Mouse (Mus musculus) mouse trophoblast stem cell (cell line): ENCODE measurements around the gene Snx18.

Experiments
- in situ Hi-C, 2 experiments: fragments of 300-500 bp; cut with MseI, MboI; formaldehyde crosslinking; loops; 2 replicates in 1 of 2; 3 replicates in 1 of 2; pipeline ENCODE4 v1.15.1; 2025

Gene Snx18

GRCm38 (mm10) chr13:113572046-113572686, 46.2 kb downstream of the Snx18 start:
- in situ Hi-C loops, result no loop called here

GRCm38 (mm10) chr13:113569526-113569925, 48.8 kb downstream of the Snx18 start:
- in situ Hi-C loops, result no loop called here

DNA sequence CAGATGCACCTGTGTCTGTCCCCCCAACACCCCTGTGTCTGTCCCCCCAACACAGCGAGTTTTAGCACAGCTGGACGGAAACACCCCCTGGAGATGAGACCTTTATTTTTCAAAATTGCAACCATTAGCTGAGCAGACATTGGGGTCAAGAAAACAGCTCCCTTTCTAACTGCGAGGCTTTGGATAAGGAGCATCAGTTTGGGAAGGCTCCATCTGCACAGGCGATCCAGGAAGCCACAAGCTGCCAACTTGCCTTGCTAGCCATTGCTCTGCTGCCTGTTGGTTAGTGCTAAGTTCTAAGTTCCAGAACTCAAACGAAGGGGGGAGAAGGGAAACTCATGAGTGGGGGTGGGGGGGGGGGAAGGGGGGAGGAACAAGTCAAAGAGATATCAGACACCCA, 51.4 kb downstream of the Snx18 start:
- in situ Hi-C loops, result no loop called here

GRCm38 (mm10) chr13:113566411-113566810, 52.0 kb downstream of the Snx18 start:
- in situ Hi-C loops, result no loop called here

GRCm38 (mm10) chr13:113559646-113560045, 58.7 kb downstream of the Snx18 start:
- in situ Hi-C loops, result no loop called here

DNA sequence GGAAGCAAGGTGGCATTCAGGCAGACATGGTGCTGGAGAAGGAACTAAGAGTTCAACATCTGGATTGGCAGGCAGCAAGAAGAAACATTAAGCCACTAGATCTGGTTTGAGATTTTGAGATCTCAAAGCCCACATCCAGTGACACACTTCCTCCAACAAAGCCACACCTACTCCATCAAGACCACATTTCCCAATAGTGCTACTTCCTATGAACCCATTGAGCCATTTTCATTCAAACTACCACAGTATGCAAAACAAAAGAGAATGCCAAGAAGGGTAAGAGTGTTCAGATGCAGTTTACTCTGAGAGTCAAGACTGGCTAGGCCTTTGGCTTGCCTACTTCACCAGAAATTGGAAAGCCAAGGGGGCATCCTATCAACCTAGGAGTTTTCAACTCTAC, 61.8 kb downstream of the Snx18 start:
- in situ Hi-C loops, result no loop called here

- in situ Hi-C loops, result no loop called here
These were observed 63.1 kb downstream of the Snx18 start for GRCm38 (mm10) chr13:113555226-113555625.

DNA sequence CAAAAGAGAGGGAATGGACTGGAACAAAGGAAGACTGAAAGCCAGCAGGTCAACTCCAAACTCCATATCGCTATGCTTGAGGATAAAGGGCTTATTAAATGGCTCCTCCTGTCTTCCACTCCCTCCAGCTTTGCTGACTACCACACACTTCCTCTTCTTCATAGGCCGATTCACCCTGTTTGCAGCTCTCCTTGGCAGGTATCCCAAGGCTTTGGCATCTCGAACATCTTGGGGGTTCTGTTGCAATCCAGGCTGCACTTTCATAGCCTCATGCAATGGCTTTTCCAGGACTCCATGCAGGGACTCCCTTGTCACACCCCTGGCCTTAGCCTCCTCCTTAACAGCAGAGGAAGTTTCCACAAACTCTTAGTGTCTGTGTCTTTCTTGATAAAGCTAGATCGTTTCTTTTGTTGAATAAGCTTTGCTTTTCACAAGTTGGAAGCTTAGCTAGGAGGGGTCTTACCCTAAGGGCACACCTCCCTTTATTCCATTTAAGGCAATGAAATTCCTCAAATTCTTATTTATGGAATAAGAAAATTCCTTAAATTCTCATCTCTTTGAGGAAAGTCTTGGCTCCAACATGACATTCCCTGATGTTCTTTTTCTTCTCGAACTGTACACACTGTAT, 64.6 kb downstream of the Snx18 start:
- in situ Hi-C loops, result no loop called here

- in situ Hi-C loops, result no loop called here
These were observed 66.0 kb downstream of the Snx18 start for GRCm38 (mm10) chr13:113552341-113552740.

GRCm38 (mm10) chr13:113550866-113551565, 67.3 kb downstream of the Snx18 start:
- in situ Hi-C loops, result no loop called here

- in situ Hi-C loops, result no loop called here
These were observed 69.3 kb downstream of the Snx18 start for GRCm38 (mm10) chr13:113549021-113549420.

DNA sequence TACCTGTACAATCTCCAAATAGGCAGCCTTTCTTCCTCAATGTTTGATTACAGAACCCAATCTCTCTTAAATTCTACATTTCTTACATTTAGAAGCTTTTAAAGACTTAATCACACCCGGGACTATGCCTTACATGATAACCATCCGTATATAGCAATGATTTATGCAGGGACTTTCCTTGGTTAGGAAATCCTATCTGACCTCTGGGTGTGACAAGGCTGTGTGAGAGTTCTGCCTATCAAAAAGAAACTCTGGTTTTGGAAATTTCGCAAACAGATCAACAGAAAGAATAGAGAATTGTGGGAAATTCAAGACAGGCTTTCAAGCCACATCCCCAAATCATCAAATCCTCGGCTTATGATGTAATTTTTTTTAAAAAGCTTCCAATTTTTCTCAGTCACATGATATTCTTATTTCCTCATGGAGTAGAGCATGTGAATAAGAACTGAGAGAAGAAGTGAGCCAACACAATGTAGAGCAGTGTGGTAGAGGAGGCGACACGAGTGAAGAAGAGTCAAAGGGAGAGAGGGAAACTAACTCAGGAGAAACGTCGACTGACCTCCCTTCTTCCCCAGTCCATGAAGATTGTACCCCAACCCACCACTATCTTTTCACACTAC, 70.4 kb downstream of the Snx18 start:
- in situ Hi-C loops, result no loop called here

DNA sequence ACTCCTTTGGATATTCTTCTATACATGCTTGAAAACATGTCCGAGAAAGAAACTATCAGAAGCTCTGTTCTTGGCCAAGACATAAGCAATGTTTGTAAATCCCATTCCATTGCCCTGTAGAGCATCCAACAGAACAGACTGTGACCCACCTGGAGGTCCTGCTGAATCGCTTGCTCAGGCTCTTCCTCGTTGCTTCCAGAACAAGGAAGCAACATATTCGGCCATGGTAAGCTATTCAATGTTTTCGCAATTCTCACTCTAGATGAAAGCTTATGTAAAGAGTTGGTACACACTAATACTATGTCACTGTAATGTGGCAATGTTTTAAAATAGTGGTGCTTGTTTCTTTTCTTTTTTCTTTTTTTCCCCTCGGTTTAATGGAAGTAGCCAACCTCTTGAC, 76.0 kb downstream of the Snx18 start:
- in situ Hi-C loops, result no loop called here
